Mouse (Mus musculus) right cerebral cortex, adult 18-20 months (tissue): ENCODE results near the gene Gpat2.
A peak's percentile ranks its signal among the peaks of the same experiment; 100 is the strongest.

Experiments
- DNase-seq: peaks from one replicate; pipeline ENCODE4 v3.0.0; 2022; ENCODE audit warnings: mixed read lengths

Gene Gpat2

DNA sequence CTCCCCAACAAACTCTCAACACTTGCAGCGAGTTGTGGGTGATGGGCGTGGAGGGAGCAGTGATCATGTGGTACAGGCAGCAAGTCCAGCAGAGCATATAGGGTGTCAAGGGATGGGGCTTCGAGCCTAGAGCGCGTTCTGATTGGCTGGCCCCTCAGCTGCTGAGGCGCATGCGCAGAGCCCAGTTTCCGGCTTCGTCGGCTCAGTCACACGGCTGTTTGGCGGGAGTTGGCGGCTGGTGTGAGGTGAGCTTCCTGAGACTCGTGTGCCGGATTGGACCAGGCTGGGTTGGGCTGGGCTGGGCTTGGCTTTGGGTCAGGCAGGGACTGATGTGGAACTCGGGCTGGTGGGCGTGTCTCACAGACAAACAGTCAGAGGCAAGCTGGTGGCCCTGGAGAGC is at the start of gene Gpat2:
TSS of gene Gpat2 (plus strand) at position 223 of the 400 bp plus-strand sequence.
- DNase-seq, result no peak

DNA sequence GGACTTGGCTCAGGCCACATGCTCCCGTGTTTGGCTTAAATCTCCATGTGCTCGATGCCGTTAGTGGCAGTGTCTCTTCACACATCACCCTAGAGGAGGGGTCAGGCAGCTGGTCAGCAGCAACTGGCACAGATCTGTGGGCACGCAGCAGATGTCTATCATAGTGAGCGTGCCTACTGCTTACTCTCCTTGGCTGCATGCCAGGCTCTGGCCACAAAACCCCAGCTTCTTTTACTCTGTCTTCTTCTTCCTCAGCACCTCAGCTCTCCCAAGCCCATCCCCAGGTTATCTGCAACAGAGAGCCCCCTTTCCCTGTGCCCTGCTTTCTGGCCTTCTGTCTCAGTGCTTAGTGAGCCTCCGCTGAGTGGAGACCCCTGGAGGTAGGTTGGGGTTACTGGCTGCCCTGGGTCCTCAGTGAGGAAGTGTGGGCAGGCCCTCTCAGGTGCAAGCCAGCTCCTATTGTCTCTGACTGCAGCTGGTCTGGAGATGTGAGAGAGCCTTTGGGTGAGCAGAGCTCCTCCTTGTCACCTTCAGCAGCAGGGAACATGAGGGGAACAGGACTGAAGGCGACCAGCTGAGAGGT is 49.1 kb upstream of the Gpat2 start:
- DNase-seq, result no peak

DNA sequence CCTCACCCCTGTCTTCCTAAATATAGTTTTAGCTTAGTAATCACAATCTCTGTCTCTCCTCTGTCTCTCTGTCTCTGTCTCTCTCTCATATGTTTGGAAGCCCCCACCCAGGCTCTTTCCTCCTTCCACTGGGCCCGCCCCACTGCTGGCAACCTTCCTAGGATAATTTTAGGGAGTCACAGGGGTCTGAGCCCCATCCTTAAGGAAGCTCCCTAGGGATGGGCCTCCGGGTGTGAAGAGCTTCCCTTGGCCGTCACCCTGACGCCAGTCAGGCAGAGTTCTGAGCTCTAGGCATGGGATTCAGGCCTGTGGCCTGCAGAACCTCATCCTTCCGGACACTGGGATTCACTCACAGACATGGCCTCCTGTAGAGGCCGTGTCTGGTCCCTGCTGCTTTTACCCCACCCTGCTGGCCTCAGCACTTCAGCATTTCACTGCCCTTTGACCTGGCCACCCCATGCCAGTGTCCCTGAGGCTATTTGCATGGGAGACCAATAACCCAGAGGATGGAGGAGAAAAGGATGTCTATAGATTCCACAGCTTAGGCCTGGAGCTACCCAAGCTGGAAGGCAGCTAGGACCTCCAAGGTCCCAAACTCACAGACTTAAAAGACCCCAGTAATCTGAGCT is 48.5 kb upstream of the Gpat2 start:
- no peak for DNase-seq

DNA sequence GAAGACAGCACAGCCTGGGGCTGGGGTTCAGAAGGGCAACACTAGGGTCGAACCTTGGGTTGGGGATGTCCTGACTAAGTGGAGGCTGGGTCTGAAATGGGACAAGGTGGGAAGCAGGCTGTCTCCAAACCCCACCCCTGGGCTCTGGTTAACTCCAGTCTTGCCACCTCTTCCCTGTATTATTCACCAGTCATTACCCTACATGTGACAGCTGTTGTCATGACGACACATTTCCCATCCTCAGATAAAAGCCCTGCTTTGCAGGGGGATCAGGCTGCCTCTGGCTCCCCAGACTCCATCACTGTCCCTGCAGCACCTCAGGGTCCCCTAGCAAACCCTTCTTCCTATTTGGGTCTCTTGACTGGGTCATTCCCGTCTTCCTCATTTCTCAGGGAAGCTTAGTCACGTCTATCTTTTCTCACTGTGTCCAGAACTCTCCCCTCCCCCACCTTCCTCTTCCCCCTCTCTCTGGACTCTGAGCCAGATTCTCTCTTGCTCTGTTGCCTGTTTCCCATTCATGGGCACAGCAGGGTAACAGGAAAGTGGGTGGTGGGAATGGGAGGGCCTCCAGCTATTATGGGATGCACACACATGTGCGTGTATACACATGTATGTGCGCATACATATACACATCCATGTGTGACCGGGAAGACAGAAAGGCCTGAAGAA is 46.9 kb upstream of the Gpat2 start:
- no peak for DNase-seq

DNA sequence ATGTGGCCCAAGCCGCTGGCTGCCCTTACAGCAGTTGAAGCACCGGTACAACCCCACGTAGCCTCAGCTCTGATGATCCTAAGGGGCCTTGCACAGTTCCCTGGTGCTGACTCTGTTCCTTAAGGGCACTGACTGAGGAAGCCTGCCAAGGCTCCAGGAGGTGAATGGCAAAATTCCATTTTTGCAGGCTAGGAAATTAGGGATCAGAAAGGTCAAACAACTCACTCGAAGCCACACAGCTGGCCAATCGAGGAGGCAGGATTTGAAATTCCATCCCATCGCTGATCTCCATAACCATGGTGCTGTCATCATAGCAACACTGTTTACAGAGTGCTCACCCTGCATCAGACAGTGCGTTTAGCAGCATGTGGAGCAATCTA is 46.4 kb upstream of the Gpat2 start:
- no peak for DNase-seq

DNA sequence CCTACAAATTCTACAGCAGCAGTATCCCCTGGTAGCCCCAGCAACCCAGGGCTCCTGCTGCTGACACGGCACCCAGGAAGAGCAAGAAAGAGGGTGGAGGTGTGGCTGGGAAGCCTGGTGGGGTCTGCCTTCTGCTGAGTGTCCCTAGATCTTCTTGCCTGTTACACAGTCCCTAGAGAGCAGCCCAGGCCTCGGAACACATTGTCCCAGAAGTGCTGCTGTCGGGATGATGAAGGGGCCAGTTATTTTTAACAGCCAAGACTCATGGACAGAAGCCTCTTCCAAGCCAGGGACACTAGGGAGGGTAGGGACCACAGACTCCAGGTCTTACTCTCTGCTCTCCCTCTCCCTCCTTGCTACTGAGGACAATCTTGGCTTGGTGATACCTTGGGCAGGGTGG is 45.7 kb upstream of the Gpat2 start:
- DNase-seq, result no peak

DNA sequence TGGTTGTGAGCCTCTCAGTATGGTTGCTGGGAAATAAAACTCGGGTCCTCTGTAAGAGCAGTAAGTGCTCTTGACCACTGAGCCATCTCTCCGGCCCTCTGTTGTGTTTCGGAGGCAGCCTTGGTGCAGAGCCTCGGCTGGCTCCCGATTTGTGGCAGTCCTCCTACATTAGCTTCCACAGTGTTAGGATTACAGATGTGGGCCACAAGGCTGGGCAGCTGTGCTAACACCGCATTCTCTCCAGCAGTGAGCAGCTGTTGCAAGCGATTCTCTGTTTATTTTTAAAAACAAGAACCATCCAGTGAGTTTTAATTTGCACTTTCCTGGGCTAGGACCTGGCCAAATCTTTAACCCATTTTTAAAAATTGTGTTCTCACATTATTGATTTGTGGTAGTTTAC is 41.1 kb upstream of the Gpat2 start:
- no peak for DNase-seq

DNA sequence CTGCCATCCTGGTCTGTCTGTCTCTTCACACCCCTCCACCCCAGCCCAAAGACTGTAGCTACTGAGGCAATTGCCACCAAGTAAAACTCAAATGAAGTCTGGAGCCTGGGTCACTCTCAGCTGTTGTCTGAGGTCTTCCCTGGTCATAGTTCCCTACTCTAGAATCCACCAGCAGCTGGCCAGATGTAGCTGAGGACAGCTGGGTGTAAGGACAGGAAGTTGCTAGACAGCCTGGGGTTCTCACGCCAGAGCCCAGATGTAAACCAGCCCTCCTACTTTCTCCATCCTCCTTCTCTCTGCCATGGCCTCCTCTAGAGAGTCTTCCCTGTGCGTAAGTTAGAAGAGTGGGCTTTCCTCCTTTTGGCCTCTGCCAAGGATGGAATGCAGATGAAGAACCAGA is 37.5 kb upstream of the Gpat2 start:
- DNase-seq, result no peak

DNA sequence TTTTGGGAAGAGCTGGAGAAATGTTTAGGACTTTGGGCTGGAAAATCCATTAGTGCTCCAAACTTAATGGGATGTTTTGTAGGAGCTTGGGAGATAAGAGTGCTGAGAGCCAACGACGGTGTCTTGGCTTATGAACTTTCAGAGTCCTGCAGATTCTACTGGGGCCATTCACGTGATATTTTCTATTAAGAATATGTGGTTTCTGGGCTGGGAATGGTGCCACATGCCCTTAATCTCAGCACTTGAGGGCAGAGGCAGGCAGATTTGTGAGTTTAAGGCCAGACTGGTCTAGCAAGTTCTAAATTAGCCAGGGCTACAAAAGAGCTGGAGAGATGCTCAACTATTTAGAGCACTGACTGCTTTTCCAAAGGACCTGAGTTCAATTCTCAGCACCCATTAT is 34.6 kb upstream of the Gpat2 start:
- no peak for DNase-seq

DNA sequence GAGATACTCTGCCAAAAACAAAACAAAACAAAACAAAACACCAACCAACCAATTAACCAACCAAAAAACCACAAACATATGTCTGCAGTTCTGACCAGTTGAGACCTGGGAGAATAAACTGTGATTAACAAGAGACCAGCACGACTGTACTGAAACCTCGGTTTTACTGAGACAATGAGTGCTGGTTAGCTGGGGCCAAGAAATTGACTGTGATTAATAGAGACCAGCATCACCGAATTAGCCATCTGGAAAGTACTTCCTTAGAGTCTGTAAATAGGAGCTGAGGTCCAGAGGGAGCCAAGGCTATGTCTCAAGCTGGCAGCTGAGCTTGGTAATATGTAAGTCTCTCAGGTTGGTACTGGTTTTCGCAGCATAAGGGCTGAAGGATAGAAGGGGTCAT is 34.2 kb upstream of the Gpat2 start:
- no peak for DNase-seq

DNA sequence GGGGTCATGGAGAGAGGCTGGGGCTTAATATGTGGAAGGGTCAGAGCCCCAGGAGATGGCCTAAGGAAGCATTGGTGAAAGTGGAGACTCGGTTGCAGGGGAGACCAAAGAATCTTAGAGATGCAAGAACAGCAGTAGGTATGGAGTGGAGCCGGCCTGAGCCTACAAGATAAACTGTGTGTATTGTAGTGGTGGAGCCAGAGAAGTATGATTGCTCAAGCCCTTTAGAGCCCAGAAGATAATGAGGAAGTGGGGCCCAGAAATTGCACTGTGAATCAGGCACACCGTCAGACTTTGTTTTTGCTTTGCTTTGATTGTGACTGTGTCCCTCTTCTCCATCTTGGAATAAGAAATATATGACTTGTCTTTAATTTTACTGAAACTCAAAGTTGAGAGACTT is 33.7 kb upstream of the Gpat2 start:
- DNase-seq, result no peak

DNA sequence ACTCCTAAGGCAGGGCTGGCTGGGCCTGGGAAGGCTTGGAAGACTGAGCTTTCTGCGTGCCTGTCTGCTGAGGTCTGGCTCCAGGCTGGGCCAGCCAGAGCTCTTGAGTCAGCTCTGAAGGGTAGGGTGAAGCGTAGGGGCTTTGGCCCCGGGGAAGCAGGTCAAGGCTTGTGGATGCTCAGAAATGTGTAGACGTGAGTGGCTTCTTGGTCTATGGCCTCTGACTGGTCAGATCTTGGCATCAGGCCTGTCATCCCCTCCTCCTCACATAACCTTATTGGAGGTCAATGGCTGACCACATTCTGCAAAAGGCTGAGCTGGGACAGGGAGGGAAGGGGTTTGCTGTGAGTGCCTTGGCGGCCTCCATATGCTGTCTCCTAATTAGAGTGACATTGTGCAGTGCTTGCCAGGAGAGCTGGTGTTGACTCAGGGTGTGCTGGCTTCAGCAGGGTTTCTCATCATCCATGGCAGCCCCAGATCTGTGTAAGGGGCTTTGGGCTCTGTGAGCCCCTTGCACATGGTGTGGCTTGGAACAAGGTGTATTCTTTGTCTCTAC is 30.3 kb upstream of the Gpat2 start:
- no peak for DNase-seq

DNA sequence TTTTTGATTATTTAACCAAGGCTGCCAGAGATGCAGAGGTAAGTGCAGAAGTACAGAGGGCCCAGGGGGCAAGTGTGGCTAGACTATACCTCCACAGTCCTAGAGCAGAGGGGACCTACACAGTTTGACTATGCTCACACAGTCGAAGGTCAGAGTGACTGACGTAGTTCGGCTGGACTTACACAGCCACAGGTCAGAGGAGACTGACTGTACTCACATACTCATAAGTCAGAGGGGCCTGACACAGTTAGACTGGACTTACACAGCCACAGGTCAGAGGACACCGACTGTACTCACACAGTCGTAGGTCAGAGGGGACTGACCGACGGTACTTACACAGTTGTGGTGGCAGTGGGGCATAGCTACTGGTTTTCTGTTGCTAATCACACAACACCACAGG is 26.3 kb upstream of the Gpat2 start:
- no peak for DNase-seq

DNA sequence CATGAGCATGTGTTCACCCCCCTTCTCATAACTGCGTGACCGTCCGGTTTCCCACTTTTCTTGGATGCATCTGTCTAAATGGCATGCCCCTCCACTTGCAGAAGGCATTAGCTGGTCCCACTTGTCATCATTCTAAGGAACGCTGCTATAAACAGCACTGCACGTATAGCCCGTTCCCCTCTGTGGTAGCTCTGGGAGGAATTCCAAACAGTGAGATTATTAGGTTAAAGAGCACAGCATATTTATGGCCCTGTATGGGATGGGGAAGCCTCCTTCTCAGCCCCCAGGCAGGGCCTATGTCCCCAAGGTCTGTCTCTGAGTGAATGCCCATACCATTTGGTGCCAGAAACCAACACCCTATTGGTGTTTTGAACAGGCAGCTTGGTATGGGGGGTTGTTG is 13.9 kb upstream of the Gpat2 start:
- DNase-seq, result no peak

DNA sequence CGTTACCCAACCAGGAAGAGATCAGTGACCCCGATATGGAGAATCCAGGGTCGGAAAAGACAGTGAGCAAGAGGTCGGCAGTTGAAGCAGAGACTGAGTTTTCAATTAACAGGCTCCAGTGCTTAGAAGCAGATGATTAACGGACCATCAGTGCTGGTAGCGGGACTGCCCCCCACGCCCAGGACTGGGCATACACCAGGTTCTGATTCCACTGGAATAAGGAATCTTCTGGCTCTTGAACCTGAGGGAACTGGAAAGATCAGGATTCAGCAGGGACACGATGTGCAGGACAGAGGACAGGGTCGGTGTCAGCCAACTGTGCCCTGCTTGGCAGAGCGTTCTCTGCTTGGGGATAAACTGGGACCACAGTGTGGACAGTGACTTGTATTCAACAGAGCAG is 9.2 kb upstream of the Gpat2 start:
- no peak for DNase-seq

DNA sequence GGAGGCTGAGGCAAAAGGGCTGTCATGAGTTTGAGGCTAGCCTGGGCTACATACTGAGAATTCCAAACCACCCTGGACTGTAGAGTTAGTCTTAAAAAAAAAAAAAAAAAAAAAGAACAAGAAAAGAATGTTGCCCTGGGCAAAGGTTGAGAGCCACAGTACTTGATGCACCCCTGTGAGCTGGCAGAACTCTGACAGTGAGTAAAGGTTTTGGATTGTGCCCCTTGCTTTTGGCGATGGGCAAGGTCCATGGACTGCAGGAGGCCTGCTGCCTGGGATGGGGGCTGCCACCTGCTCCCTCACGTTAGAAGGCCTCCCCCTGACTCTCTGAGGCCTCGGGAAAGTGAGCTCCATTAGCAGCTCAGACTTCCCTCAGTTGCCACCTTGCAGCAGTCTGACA is 8.3 kb upstream of the Gpat2 start:
- DNase-seq, result no peak

DNA sequence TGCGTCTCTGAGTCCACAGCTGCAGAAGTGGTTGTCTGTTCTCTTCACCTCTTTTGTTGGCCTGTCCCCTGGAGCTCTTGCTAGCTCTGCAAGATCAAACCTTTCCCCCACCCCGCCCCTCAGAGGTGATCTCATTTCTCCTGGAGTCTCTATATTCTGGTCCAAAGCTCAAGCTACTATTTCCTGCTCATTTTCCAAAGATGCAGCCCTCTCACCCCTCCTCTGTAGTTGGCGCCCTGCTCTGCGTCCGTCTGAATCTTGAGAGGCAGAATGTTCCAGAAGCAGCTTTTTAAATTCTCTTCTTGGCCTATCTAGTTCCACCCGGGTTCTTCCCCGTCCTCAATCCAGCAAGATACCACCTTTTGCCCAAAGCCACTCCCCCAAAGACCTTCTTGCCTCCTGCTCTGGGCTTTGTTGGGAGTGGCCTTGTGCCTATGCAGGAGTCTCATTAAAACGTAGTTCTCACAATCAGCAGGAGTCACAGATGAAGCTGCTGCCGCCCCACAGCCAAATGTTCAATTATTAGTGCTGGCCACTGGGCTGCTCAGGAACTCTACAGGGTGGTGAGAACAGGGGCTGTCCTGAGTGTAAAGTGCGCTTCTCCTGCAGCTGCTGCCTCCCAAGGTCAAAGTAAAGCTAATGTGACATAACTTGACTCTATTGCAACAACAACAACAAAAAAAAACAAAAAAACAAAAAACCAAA is 6.6 kb upstream of the Gpat2 start:
- no peak for DNase-seq

DNA sequence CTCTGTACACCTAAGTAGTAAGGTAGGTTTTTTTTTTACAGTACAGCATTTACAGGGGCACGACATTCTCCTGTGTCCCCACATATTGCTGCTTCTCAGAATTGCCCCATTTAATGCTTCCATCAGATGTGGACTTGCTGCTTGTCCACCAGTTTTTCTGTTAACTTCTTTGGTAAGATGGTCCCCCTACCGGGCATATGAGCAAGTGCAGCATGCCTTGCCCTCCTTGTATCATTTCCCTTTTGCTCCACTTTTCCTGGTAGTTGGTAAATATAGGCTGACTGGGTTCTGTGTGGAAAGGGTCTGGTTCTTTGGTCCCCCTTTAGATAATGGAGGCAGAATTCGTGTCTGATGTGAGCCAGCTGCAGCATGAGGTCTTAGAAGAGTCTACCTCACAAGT is 5.2 kb downstream of the Gpat2 start:
- DNase-seq, result peak; percentile 48

DNA sequence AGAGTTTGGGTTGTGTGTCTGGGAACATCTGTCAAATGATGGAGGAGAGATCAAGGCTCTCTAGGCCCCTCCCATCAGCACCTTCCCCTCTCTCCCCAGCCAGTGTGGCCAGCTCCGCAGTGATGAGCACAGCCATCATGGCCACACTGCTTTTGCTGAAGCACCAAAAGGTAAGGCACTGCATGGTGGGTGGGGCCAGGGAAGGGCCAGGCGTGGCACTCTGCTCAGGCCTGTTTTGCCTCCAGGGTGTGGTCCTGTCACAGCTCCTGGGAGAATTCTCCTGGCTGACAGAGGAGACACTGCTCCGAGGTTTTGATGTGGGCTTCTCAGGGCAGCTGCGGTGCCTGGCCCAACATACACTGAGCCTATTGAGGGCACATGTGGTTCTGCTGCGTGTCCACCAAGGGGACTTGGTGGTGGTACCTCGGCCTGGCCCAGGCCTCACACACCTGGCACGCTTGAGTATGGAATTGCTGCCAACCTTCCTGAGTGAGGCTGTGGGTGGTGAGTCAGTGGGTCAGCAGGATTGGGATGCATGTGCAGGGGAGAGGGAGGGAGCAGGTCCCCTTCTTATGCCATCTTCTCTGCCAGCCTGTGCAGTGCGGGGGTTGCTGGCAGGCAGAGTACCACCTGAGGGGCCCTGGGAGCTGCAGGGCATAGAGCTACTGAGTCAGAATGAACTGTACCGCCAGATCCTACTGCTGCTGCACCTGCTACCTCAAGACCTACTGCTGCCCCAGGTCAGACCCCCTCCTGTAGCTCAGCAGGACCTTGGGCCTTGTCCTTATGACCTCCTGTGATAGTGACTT is 8.7 kb downstream of the Gpat2 start:
- DNase-seq, result no peak

DNA sequence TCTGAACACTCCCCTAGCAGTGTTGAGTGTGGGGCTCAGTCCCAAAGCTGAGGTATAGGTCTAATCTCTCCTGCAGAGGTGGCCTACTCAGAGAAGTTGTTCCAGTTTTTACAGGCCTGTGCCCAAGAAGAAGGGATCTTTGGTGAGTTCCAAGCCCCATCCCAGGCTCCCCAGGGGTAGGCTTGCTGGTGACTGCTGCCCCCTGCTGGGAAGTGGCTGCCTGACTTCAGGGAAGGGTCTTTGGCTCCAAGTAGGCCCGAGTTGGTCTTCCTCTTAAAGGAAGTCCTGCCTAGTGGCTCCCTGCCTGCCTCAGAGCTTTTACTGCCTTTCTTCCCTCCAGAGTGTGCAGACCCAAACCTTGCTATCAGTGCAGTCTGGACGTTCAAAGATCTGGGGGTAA is 10.1 kb downstream of the Gpat2 start:
- no peak for DNase-seq

DNA sequence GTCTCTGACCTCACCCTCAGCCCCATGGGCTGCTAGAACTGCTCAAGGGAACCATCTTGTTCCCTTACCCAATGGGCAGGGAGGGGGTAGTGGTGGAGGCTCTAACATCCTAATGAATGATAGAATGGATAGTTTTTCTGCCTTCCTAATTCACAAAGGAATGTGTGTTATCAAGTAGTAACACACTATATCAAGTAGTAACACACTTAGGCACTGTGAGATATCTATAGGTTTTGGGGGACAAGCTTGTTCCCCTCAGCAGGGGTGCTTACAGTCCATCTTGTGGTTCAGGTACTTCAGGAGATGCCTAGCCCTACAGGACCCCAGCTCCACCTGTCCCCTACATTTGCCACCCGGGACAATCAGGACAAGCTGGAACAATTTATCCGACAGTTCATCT is 10.6 kb downstream of the Gpat2 start:
- DNase-seq, result no peak

DNA sequence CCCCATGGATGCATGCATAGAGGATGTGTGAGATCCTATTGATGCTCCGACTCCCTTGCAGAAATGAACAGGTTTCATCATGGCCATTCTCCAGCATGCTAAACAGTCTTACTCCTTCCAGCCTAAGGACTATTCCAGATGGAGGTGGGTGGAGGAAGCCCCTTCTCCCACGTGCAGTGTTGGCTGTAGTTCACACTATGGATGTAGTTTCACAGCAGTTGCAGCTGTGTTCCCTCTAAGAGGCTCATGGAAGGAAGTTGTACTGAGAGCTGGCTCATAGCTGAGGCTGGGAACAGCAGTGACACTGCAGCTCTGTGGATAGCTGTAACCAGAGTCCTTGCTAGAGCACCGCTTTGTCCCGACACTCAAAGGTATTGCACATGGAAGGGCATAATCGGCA is 12.7 kb downstream of the Gpat2 start:
- DNase-seq, result no peak
